ENCODE assay signal across 28 mouse cellular contexts in the genomic region with DNA sequence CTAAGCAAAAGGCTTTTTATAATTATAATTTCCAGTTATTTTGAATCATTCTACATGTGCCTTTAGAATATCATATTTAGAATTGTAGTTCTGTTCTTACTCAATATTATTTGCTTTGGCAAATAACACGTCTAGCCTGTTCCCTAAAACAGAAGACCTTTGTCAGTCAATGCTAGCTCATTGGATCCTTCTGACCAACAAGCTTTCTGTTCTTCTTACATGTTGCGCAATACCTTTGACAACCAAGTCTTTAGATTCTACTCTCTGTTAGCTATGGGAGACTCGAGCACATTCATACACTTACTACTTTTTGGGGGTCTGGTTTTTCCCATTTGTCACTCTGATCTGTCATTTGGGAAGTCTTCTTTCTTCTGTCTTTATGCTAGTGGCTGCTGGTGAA.
"Had no signal": no experiment of that assay in that cellular context is flagged by ENCODE, and none has a peak within 500 bp of the region (broad histone marks: within the 10 kb centered on the region; RNA-seq: fewer than 3 reads in every experiment).

No protein-coding gene starts in this region.

- H3K27ac ChIP-seq: gastrocnemius, adult 2 months; heart, embryonic 10.5 days; hindbrain, embryonic 10.5 days; hindbrain, embryonic 12.5 days; hindbrain, embryonic 14.5 days; kidney, embryonic 15.5 days; kidney, postnatal 0 days; limb, embryonic 10.5 days; limb, embryonic 12.5 days; liver, embryonic 13.5 days; liver, embryonic 15.5 days had no signal

- H3K4me2 ChIP-seq: heart, embryonic 12.5 days; hindbrain, embryonic 12.5 days; hindbrain, embryonic 14.5 days; kidney, embryonic 15.5 days; limb, embryonic 12.5 days; liver, embryonic 11.5 days; liver, embryonic 13.5 days; liver, embryonic 15.5 days had no signal

- DNase-seq: gastrocnemius, adult 2 months; gastrocnemius, postnatal 10 days; gastrocnemius, postnatal 25 days; heart, adult 18-20 months; heart, postnatal 10 days; heart, postnatal 4 days; kidney, adult 11 months; kidney, adult 2 months; kidney, adult 9 months; kidney, postnatal 14 days; kidney, postnatal 36 days; layer of hippocampus, adult 9-11 months; layer of hippocampus, postnatal 36 days; liver, embryonic 13.5 days; liver, postnatal 0 days had no signal

- H3K4me3 ChIP-seq: gastrocnemius, adult 2 months; heart, embryonic 10.5 days; heart, embryonic 12.5 days; hindbrain, embryonic 10.5 days; hindbrain, embryonic 12.5 days; kidney, embryonic 15.5 days; limb, embryonic 10.5 days; limb, embryonic 12.5 days; liver, embryonic 13.5 days; liver, embryonic 15.5 days had no signal

- H3K9ac ChIP-seq: heart, embryonic 12.5 days; hindbrain, embryonic 12.5 days; hindbrain, embryonic 14.5 days; kidney, embryonic 15.5 days; limb, embryonic 12.5 days; liver, embryonic 13.5 days; liver, embryonic 15.5 days; liver, postnatal 0 days had no signal

- ATAC-seq: hindbrain, embryonic 16.5 days; intestine, embryonic 16.5 days; liver, postnatal 0 days had no signal

- H3K9me3 ChIP-seq: heart, embryonic 10.5 days; heart, embryonic 12.5 days; hindbrain, embryonic 12.5 days; limb, embryonic 10.5 days; limb, embryonic 12.5 days; liver, embryonic 13.5 days; liver, embryonic 15.5 days had no signal

- H3K4me1 ChIP-seq: heart, embryonic 10.5 days; hindbrain, embryonic 12.5 days; kidney, embryonic 15.5 days; limb, embryonic 10.5 days; limb, embryonic 12.5 days; liver, embryonic 15.5 days had no signal

- H3K27me3 ChIP-seq: heart, embryonic 12.5 days; hindbrain, embryonic 12.5 days; kidney, embryonic 15.5 days; limb, embryonic 12.5 days; liver, embryonic 13.5 days; liver, embryonic 15.5 days had no signal
